Mouse (Mus musculus) MEL (cell line): ENCODE results near the gene Ppfia3. TPM values are rescaled to one million over a fixed set of nuclear protein-coding genes. Genes with fewer than 3 reads are reported as not detected.

Source experiments
- DNase-seq: peaks from one replicate; pipeline ENCODE4 v3.0.0; 2011; ENCODE audit warnings: low read depth, low spot score
- H3K27ac ChIP-seq: 2 replicates; pipeline ENCODE4 v1.5.1; 2012; ENCODE audit warnings: low read depth, mild to moderate bottlenecking, control low read depth, low read length, moderate library complexity; ENCODE audit not compliant: control insufficient read depth
- H3K27me3 ChIP-seq, 2 experiments: fragments of 150-350 bp in 1 of 2; sonication (generic) in 1 of 2; 2 replicates each; pipeline ENCODE4 v1.6.1; 2012; ENCODE audit warnings: low read length in 2 of 2, mild to moderate bottlenecking in 2 of 2, improper control_type of control experiment in 1 of 2, moderate library complexity in 1 of 2; ENCODE audit not compliant: insufficient read depth in 2 of 2, control insufficient read depth in 1 of 2
- H3K36me3 ChIP-seq, 2 experiments: 2 replicates each; pipeline ENCODE4 v1.6.1; 2012 to 2014; ENCODE audit warnings: low read length in 2 of 2, improper control_type of control experiment in 1 of 2, inconsistent platforms in 1 of 2, mild to moderate bottlenecking in 1 of 2; ENCODE audit not compliant: insufficient read depth in 2 of 2, control insufficient read depth in 1 of 2
- H3K4me1 ChIP-seq, 2 experiments: fragments of 150-350 bp in 1 of 2; sonication (generic) in 1 of 2; 2 replicates each; pipeline ENCODE4 v1.6.1; 2012; ENCODE audit warnings: low read length in 2 of 2, improper control_type of control experiment in 1 of 2, mild to moderate bottlenecking in 1 of 2; ENCODE audit not compliant: insufficient read depth in 2 of 2, control insufficient read depth in 1 of 2
- H3K4me3 ChIP-seq, 2 experiments: fragments of 150-350 bp in 1 of 2; sonication (generic) in 1 of 2; 2 replicates each; pipeline ENCODE4 v1.5.1; 2012; ENCODE audit warnings: low read depth in 2 of 2, low read length in 2 of 2, mild to moderate bottlenecking in 2 of 2, moderate library complexity in 2 of 2, control low read depth in 1 of 2, improper control_type of control experiment in 1 of 2; ENCODE audit not compliant: control insufficient read depth in 1 of 2, insufficient read depth in 1 of 2
- H3K79me2 ChIP-seq: 2 replicates; pipeline ENCODE4 v1.6.1; 2012; ENCODE audit warnings: mild to moderate bottlenecking, low read length, moderate library complexity; ENCODE audit not compliant: control insufficient read depth, poor library complexity, insufficient read depth
- H3K9ac ChIP-seq: 2 replicates; pipeline ENCODE4 v1.6.1; 2012; ENCODE audit warnings: low read depth, mild to moderate bottlenecking, control low read depth, low read length, moderate library complexity; ENCODE audit not compliant: control insufficient read depth, poor library complexity, severe bottlenecking
- H3K9me3 ChIP-seq: fragments of 150-350 bp; sonication (generic); replicated peaks from 2 replicates; pipeline ENCODE4 v1.6.1; 2012; ENCODE audit warnings: mild to moderate bottlenecking, low read length, improper control_type of control experiment, moderate library complexity; ENCODE audit not compliant: insufficient read depth
- BHLHE40 ChIP-seq: IDR thresholded peaks from 2 replicates; pipeline ENCODE4 v1.6.1; 2012; ENCODE audit warnings: low read depth, mild to moderate bottlenecking, inconsistent platforms, low read length, improper control_type of control experiment, borderline replicate concordance
- CHD2 ChIP-seq: IDR thresholded peaks from 2 replicates; pipeline ENCODE4 v1.6.1; 2011; ENCODE audit warnings: low read length, improper control_type of control experiment
- CTCF ChIP-seq, 3 experiments: IDR thresholded peaks in 2 of 3; conservative IDR thresholded peaks in 1 of 3; 2 replicates each; pipeline ENCODE4 v1.5.1; 2011 to 2012; ENCODE audit warnings: low read length in 3 of 3, low read depth in 2 of 3, mild to moderate bottlenecking in 2 of 3, improper control_type of control experiment in 1 of 3, inconsistent platforms in 1 of 3, mixed read lengths in 1 of 3, moderate library complexity in 1 of 3; ENCODE audit not compliant: control insufficient read depth in 1 of 3, insufficient read depth in 1 of 3, poor library complexity in 1 of 3, severe bottlenecking in 1 of 3
- ELF1 ChIP-seq: IDR thresholded peaks from 2 replicates; pipeline ENCODE4 v1.6.1; 2014; ENCODE audit warnings: low read depth, mild to moderate bottlenecking, inconsistent platforms, low read length, improper control_type of control experiment, moderate library complexity
- GATA1 ChIP-seq: IDR thresholded peaks from 2 replicates; pipeline ENCODE4 v1.6.1; 2011; ENCODE audit warnings: low read depth, low read length, improper control_type of control experiment
- HCFC1 ChIP-seq: IDR thresholded peaks from 2 replicates; pipeline ENCODE4 v1.6.1; 2012; ENCODE audit warnings: low read depth, mild to moderate bottlenecking, inconsistent platforms, low read length, improper control_type of control experiment, moderate library complexity
- KAT2A ChIP-seq: conservative IDR thresholded peaks from 2 replicates; pipeline ENCODE4 v1.6.1; 2012; ENCODE audit warnings: low read depth, low read length, improper control_type of control experiment, inconsistent platforms
- MAFK ChIP-seq: IDR thresholded peaks from 2 replicates; pipeline ENCODE4 v1.6.1; 2011; ENCODE audit warnings: low read depth, mild to moderate bottlenecking, low read length, improper control_type of control experiment, borderline replicate concordance
- MAX ChIP-seq: IDR thresholded peaks from 2 replicates; pipeline ENCODE4 v1.6.1; 2011; ENCODE audit warnings: low read length, improper control_type of control experiment
- MAZ ChIP-seq: IDR thresholded peaks from 2 replicates; pipeline ENCODE4 v1.6.1; 2012; ENCODE audit warnings: low read depth, mild to moderate bottlenecking, inconsistent platforms, low read length, improper control_type of control experiment
- MEF2A ChIP-seq: IDR thresholded peaks from 2 replicates; pipeline ENCODE4 v1.6.1; 2014; ENCODE audit warnings: low read depth, mild to moderate bottlenecking, inconsistent platforms, low read length, improper control_type of control experiment; ENCODE audit not compliant: poor library complexity, insufficient replicate concordance, severe bottlenecking; ENCODE audit errors: extremely low read depth
- MYB ChIP-seq: IDR thresholded peaks from 2 replicates; pipeline ENCODE4 v1.6.1; 2011; ENCODE audit warnings: mild to moderate bottlenecking, low read depth, low read length, improper control_type of control experiment
- MYC ChIP-seq: IDR thresholded peaks from 2 replicates; pipeline ENCODE4 v1.6.1; 2011; ENCODE audit warnings: low read depth, mild to moderate bottlenecking, low read length, improper control_type of control experiment, moderate library complexity
- NELFE ChIP-seq: IDR thresholded peaks from 2 replicates; pipeline ENCODE4 v1.6.1; 2011; ENCODE audit warnings: low read depth, low read length, improper control_type of control experiment
- POLR2AphosphoS2 ChIP-seq: IDR thresholded peaks from 2 replicates; pipeline ENCODE4 v1.6.1; 2011; ENCODE audit warnings: low read length, improper control_type of control experiment
- POLR2AphosphoS5 ChIP-seq: IDR thresholded peaks from 2 replicates; pipeline ENCODE4 v1.6.1; 2012; ENCODE audit warnings: low read depth, borderline replicate concordance, mild to moderate bottlenecking, inconsistent platforms, low read length, moderate library complexity, mixed read lengths
- RAD21 ChIP-seq: IDR thresholded peaks from 2 replicates; pipeline ENCODE4 v1.6.1; 2011; ENCODE audit warnings: mild to moderate bottlenecking, low read depth, low read length, improper control_type of control experiment
- RCOR1 ChIP-seq: IDR thresholded peaks from 2 replicates; pipeline ENCODE4 v1.6.1; 2012; ENCODE audit warnings: low read depth, mild to moderate bottlenecking, inconsistent platforms, low read length, improper control_type of control experiment
- SIN3A ChIP-seq: IDR thresholded peaks from 2 replicates; pipeline ENCODE4 v1.6.1; 2012; ENCODE audit warnings: low read length, improper control_type of control experiment, inconsistent platforms
- SMC3 ChIP-seq: IDR thresholded peaks from 2 replicates; pipeline ENCODE4 v1.6.1; 2011; ENCODE audit warnings: low read depth, low read length, improper control_type of control experiment
- TAL1 ChIP-seq: IDR thresholded peaks from 2 replicates; pipeline ENCODE4 v1.6.1; 2012; ENCODE audit warnings: mild to moderate bottlenecking, inconsistent platforms, low read length, moderate library complexity, mixed read lengths
- TBP ChIP-seq: IDR thresholded peaks from 2 replicates; pipeline ENCODE4 v1.8.0; 2011; ENCODE audit warnings: low read depth, low read length, improper control_type of control experiment
- UBTF ChIP-seq: IDR thresholded peaks from 2 replicates; pipeline ENCODE4 v1.6.1; 2012; ENCODE audit warnings: low read depth, mild to moderate bottlenecking, inconsistent platforms, low read length, improper control_type of control experiment, moderate library complexity, borderline replicate concordance; ENCODE audit not compliant: insufficient read depth
- USF1 ChIP-seq: IDR thresholded peaks from 2 replicates; pipeline ENCODE4 v1.6.1; 2014; ENCODE audit warnings: low read depth, mild to moderate bottlenecking, inconsistent platforms, low read length, improper control_type of control experiment, moderate library complexity
- ZC3H11A ChIP-seq: IDR thresholded peaks from 2 replicates; pipeline ENCODE4 v1.6.1; 2012; ENCODE audit warnings: low read depth, mild to moderate bottlenecking, inconsistent platforms, low read length, improper control_type of control experiment
- ZKSCAN1 ChIP-seq: IDR thresholded peaks from 2 replicates; pipeline ENCODE4 v1.6.1; 2012; ENCODE audit warnings: low read depth, mild to moderate bottlenecking, inconsistent platforms, low read length, improper control_type of control experiment, moderate library complexity
- ZMIZ1 ChIP-seq: IDR thresholded peaks from 2 replicates; pipeline ENCODE4 v1.6.1; 2012; ENCODE audit warnings: low read depth, mild to moderate bottlenecking, inconsistent platforms, low read length, improper control_type of control experiment, moderate library complexity
- polyA plus RNA-seq, 2 experiments: library from polyadenylated mRNA; stranded (reverse) in 1 of 2; unstranded in 1 of 2; fragments of >175 nt in 1 of 2; fragments of >200 nt in 1 of 2; gene quantifications; 2 replicates each; pipeline versions ENCODE4 v1.2.1 to v1.2.4; 2012; ENCODE audit warnings: low replicate concordance in 2 of 2, low read depth in 1 of 2; ENCODE audit not compliant: insufficient read length in 2 of 2, insufficient read depth in 1 of 2, missing spikeins in 1 of 2
- total RNA-seq: library from RNA; depleted of rRNA; stranded (reverse); fragments of 300-350 nt; gene quantifications from 2 replicates; pipeline ENCODE4 v1.2.3, GENCODE M21; 2012

Ppfia3 gene
- total and polyA plus RNA-seq, 3 experiments, result 3.4 to 5.9 TPM; not detected in 1

GRCm38 (mm10) chr7:45300270-45300669 is 66.5 kb downstream of the Ppfia3 start (continued):
- TF ChIP-seq POLR2AphosphoS5 (no peak), NELFE (no peak), RCOR1 (no peak), MEF2A (no peak), ZMIZ1 (no peak), GATA1 (no peak), UBTF (no peak), HCFC1 (no peak), POLR2AphosphoS2 (no peak), MAX (peak; percentile 64), ZKSCAN1 (no peak), MYB (no peak), MYC (peak; percentile 74), CHD2 (no peak), SIN3A (no peak; the same call in 1 of the 2 replicates), USF1 (no peak), KAT2A (no peak), MAFK (no peak), BHLHE40 (no peak), TAL1 (no peak)

- Histone ChIP-seq H3K9ac (no peak overlapping the region), H3K4me1 (no peaks in the 10 kb centered on the region), H3K4me3 (no peak overlapping the region), H3K36me3 (no peaks in the 10 kb centered on the region), H3K9me3 (no peaks in the 10 kb centered on the region), H3K27ac (no peak overlapping the region), H3K79me2 (no peaks in the 10 kb centered on the region), H3K27me3 (no peaks in the 10 kb centered on the region)
- peak; percentile 89 for DNase-seq
- TF ChIP-seq MAZ (0 out of 2 replicates have a peak, but pooled peaks have one; percentile 15), TBP (peak; percentile 78), RAD21 (peak; percentile 90), MEF2A (no peak), CTCF (IDR thresholded peaks at IDR 0.05 in 2 of 3, conservative IDR thresholded peaks at IDR 0.05 in 1 of 3; ENCODE audit: control insufficient read depth in 1 of 3, insufficient read depth in 1 of 3, low read depth in 2 of 3, low read length in 3 of 3, poor library complexity in 1 of 3, severe bottlenecking in 1 of 3) (peak; percentile 77 to 94 (median 81)), ZC3H11A (peak; percentile 72), SIN3A (peak; percentile 49; the same call in 1 of the 2 replicates), ELF1 (no peak), SMC3 (peak; percentile 81)
Observed at GRCm38 (mm10) chr7:45299752-45300151, 67.1 kb downstream of the Ppfia3 start.
